Mouse (Mus musculus) gastrocnemius, postnatal 25 days (tissue): Measurements from ENCODE around the gene Zfp217. TPM values are rescaled to one million over a fixed set of nuclear protein-coding genes. Genes with fewer than 3 reads are reported as not detected.

Experiments used
- DNase-seq: peaks from one replicate; pipeline ENCODE4 v3.0.0; 2022
- total RNA-seq, 2 experiments: library from RNA; stranded (reverse); gene quantifications; 1 replicate in 1 of 2; 2 replicates in 1 of 2; pipeline ENCODE4 v1.2.3; 2021

The Zfp217 gene
- total RNA-seq, 2 experiments from 2014 or later = 7.0 to 7.2 TPM

DNA sequence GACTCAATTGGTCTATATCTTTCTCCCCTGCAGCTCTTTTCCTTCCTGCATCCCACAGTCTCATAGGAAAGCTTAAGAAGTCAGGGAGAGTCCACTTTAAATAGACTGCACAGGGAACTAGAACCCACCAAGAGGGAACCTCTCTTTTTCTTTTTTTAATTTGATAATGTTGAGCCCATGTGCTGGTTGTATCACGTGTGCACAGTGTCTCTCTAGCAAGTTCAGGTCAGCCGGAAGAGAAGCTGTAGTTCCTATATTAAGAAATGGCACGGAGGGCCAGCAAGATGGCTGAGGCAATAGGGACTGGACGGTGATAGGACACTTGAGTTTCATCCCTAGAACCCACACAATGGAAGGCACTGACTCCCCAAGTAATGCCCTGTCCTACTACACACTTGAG, 11.1 kb upstream of the Zfp217 start:
- no peak for DNase-seq

DNA sequence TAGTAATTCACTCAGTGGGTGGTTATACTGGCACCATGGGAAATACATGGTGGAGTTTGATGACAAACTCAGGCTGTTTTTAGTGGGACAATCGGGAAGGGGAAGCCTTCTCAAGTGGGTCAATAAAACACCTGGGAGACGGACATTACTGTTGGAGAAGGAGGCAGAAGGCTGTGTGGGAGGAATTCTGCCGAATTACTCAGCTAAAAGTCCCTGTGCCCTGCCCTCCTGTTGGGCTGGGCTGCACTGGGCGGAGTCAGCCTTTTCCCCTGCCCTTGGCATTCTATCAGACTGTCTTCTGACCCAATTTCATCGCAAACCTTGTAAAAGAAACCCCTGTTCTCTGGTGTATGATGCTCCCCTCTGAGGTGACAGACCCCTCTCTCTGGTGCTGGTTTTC, 10.3 kb upstream of the Zfp217 start:
- DNase-seq = no peak

GRCm38 (mm10) chr2:170157280-170158200, 9.6 kb upstream of the Zfp217 start:
- DNase-seq = no peak

- DNase-seq = peak; percentile 63
Measured at GRCm38 (mm10) chr2:170155089-170155740, 7.3 kb upstream of the Zfp217 start.

GRCm38 (mm10) chr2:170154738-170155088, 6.8 kb upstream of the Zfp217 start:
- DNase-seq = no peak

- DNase-seq = no peak
Measured at GRCm38 (mm10) chr2:170154301-170154721, 6.4 kb upstream of the Zfp217 start.

GRCm38 (mm10) chr2:170153421-170154271, 5.7 kb upstream of the Zfp217 start:
- peak; percentile 59 for DNase-seq

GRCm38 (mm10) chr2:170152856-170153255, 5.0 kb upstream of the Zfp217 start:
- no peak for DNase-seq

GRCm38 (mm10) chr2:170152036-170152686, 4.3 kb upstream of the Zfp217 start:
- no peak for DNase-seq

DNA sequence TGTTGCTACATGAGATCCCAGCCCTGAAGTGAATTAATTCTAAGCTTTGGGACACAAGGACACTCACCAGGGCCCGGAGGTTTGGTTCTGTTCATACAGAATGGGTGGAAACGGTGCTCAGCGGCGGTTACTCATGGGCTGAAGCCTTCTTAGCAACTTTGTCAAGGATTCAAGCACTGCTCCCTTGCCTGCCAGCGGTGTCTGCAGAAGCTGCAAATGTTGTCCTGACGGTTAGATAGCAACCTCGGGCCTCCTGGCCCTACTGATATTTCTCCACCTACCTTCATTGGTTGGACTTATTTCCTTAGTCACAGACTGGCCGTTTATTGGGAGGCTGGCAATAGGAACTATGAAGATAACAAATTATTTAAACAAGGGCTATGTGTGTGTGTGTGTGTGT, 3.6 kb upstream of the Zfp217 start:
- DNase-seq = no peak

DNA sequence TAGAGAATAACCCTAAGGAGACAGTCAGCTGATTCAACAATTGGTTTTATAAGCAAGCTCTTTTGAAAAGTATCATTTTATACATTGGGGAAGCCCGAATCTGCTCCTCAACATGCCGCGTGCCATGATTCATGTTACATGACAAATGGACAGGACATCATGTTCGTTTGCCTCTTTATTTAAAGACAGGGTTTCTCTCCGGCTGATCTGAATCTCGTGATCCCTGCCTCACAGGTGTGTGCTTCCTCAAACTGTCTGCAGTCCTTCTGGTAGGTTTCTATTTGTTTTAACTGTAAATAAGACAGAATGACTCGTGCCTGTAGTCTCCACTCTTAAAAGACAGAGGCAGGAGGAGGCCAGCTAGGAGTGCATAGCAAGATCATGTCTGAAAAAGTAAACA, 925 bp upstream of the Zfp217 start:
- DNase-seq = no peak

- DNase-seq = no peak
Measured at GRCm38 (mm10) chr2:170147170-170147569, 733 bp downstream of the Zfp217 start.

GRCm38 (mm10) chr2:170144343-170144742, 3.6 kb downstream of the Zfp217 start:
- no peak for DNase-seq

GRCm38 (mm10) chr2:170143861-170144260, 4.0 kb downstream of the Zfp217 start:
- no peak for DNase-seq

DNA sequence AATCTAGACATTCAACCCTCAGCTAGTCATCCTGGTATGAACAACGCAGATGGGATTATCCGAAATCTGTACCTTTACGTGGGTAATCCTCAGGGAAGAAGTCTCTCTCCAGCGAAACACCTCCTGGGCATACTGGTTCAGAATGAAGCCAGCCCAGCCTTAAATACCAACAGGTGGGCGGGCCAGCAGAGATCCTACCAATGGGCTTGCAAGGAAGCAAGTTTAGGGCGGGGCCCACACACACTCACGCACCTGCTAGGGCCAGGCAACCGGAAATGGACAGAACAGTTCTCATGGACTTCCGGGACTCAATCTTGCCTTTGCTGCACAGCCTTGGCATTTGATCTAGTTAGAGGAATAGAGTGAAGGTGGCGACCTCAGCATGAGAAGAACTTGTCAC, 5.4 kb downstream of the Zfp217 start:
- DNase-seq = no peak

GRCm38 (mm10) chr2:170141481-170141880, 6.4 kb downstream of the Zfp217 start:
- DNase-seq = no peak

GRCm38 (mm10) chr2:170139411-170140046, 8.4 kb downstream of the Zfp217 start:
- no peak for DNase-seq

DNA sequence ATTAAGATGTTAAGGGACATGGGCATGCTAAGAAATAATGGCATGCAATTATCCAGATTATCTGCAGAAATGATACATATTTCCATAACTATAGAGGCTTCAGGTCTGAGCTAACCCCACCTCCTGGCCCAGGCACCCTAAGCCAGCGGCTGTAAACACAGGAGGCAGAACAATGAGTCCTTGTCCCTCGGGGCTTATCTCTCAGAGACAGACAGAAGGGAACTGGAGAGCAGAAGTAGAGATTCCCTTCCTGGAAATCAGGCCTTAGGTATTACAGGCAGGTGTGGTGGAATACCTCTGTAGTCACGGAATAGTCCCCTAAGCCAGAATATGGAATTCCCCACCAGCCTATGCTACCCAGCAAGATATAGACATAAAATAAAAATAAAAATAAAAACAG, 11.0 kb downstream of the Zfp217 start:
- no peak for DNase-seq

DNA sequence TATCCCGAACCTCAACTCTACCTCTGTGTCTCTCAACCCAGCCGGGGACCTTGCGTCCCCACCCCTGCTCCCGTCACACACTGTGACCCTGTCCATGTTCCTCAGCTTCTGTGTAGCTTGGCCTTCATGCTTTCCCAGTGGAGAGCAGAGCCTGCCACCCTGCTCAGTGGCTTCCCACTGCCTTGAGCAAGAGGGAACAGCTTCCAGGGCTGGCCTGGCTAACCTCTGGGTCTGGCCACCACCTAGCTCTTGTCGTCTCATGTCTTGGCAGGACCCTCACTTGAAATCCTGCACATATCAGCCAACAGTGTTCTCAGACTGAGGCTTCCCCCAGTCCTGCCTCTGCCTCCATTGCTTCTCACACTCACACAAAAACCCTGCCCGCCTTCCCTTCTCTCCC, 12.1 kb downstream of the Zfp217 start:
- no peak for DNase-seq

- DNase-seq = no peak
Measured at GRCm38 (mm10) chr2:170134026-170134690, 13.7 kb downstream of the Zfp217 start.
